Mouse (Mus musculus) limb, embryonic 14.5 days (tissue): Measurements from ENCODE around the gene Zc3hav1. TPM values are rescaled to one million over a fixed set of nuclear protein-coding genes. Genes with fewer than 3 reads are reported as not detected.

Experiments
- ATAC-seq: fragments of 200-750 bp; cut with Nextera tagmentation; 2 replicates; pipeline ENCODE4 v1.8.0; 2017; ENCODE audit warnings: low read depth, moderate number of reproducible peaks, moderate TSS enrichment; ENCODE audit not compliant: low FRiP score
- DNase-seq: peaks from one replicate; pipeline ENCODE4 v3.0.0-alpha.2; 2015; ENCODE audit warnings: low spot score
- H3K27ac ChIP-seq: fragments of 300-500 bp; sonication (generic); replicated peaks from 2 replicates; pipeline ENCODE4 v1.5.1; 2014; ENCODE audit warnings: low read depth, mild to moderate bottlenecking, low read length, moderate library complexity, mixed read lengths
- H3K27me3 ChIP-seq: fragments of 300-500 bp; sonication (generic); 2 replicates; pipeline ENCODE4 v1.6.1; 2014; ENCODE audit warnings: low read length, mixed read lengths; ENCODE audit not compliant: control insufficient read depth, insufficient read depth
- H3K36me3 ChIP-seq: fragments of 300-500 bp; sonication (generic); 2 replicates; pipeline ENCODE4 v1.6.1; 2014; ENCODE audit warnings: mild to moderate bottlenecking, low read length, moderate library complexity, mixed read lengths; ENCODE audit not compliant: control insufficient read depth, insufficient read depth
- H3K4me1 ChIP-seq: fragments of 300-500 bp; sonication (generic); 2 replicates; pipeline ENCODE4 v1.6.1; 2014; ENCODE audit warnings: antibody characterized with exemption, low read length, mixed read lengths; ENCODE audit not compliant: control insufficient read depth, insufficient read depth
- H3K4me2 ChIP-seq: fragments of 300-500 bp; sonication (generic); replicated peaks from 2 replicates; pipeline ENCODE4 v1.6.1; 2014; ENCODE audit warnings: low read depth, mild to moderate bottlenecking, low read length, moderate library complexity; ENCODE audit not compliant: severe bottlenecking
- H3K4me3 ChIP-seq: fragments of 300-500 bp; sonication (generic); replicated peaks from 2 replicates; pipeline ENCODE4 v1.5.1; 2014; ENCODE audit warnings: low read length
- H3K9ac ChIP-seq: fragments of 300-500 bp; sonication (generic); 2 replicates; pipeline ENCODE4 v1.6.1; 2014; ENCODE audit warnings: mild to moderate bottlenecking, low read depth, low read length, moderate library complexity; ENCODE audit not compliant: severe bottlenecking
- H3K9me3 ChIP-seq: fragments of 300-500 bp; sonication (generic); 2 replicates; pipeline ENCODE4 v1.6.1; 2016; ENCODE audit warnings: low read length; ENCODE audit not compliant: control insufficient read depth
- POLR2A ChIP-seq: fragments of 200-500 bp; IDR thresholded peaks from 2 replicates; pipeline ENCODE4 v1.8.0; 2012; ENCODE audit warnings: inconsistent platforms, mild to moderate bottlenecking, moderate library complexity, borderline replicate concordance; ENCODE audit not compliant: insufficient read depth, insufficient read length; ENCODE audit errors: extremely low read depth
- WGBS: fragments of 180-500 bp; shearing (Covaris S2); extraction: QIAGEN DNeasy Blood & Tissue Kit; methylation state at CpG from one replicate; pipeline ENCODE4 v1.1.7; 2014; 5-methylcytosine and 5-hydroxymethylcytosine counted together
- polyA plus RNA-seq, 2 experiments: library from polyadenylated mRNA; depleted of rRNA in 1 of 2; stranded (reverse) in 1 of 2; unstranded in 1 of 2; fragments of >200 nt; fragmentation: Nextera tagmentation in 1 of 2; extraction: Ambion mirVana in 1 of 2; gene quantifications; 2 replicates each; pipeline versions ENCODE4 v1.2.1 to v1.2.3; 2012 to 2014

The Zc3hav1 gene
- polyA plus RNA-seq, 2 experiments: 4.3 to 4.5 TPM

GRCm38 (mm10) chr6:38257506-38257905, 96.9 kb downstream of the Zc3hav1 start:
- H3K9me3 ChIP-seq: no peaks in the 10 kb centered on the region
- no peak for TF ChIP-seq POLR2A
- H3K4me2 ChIP-seq: no peak overlapping the region
- ATAC-seq (no peak), DNase-seq (no peak)
- H3K4me1 ChIP-seq: peaks cover 10% of the 10 kb centered on the region
- no peak overlapping the region for H3K4me3 ChIP-seq
- no peak overlapping the region for H3K27ac ChIP-seq
- WGBS: 93% methylated on average over 8 of the region's 8 CpGs
- H3K36me3 ChIP-seq: no peaks in the 10 kb centered on the region
- no peaks in the 10 kb centered on the region for H3K27me3 ChIP-seq
- no peak overlapping the region for H3K9ac ChIP-seq

- ATAC-seq (no peak), DNase-seq (no peak)
- Histone ChIP-seq H3K27ac (no peak overlapping the region), H3K4me3 (no peak overlapping the region), H3K9me3 (no peaks in the 10 kb centered on the region), H3K9ac (no peak overlapping the region), H3K27me3 (no peaks in the 10 kb centered on the region), H3K4me2 (no peak overlapping the region), H3K4me1 (peaks cover 17% of the 10 kb centered on the region), H3K36me3 (no peaks in the 10 kb centered on the region)
- 91% methylated on average over 4 of the region's 4 CpGs for WGBS
- no peak for TF ChIP-seq POLR2A
Observed at GRCm38 (mm10) chr6:38256793-38257192, 97.6 kb downstream of the Zc3hav1 start.

GRCm38 (mm10) chr6:38255794-38256193, 98.6 kb downstream of the Zc3hav1 start:
- no peaks in the 10 kb centered on the region for H3K9me3 ChIP-seq
- H3K4me2 ChIP-seq: no peak overlapping the region
- no peaks in the 10 kb centered on the region for H3K27me3 ChIP-seq
- H3K9ac ChIP-seq: no peak overlapping the region
- WGBS: 62% methylated on average over 2 of the region's 2 CpGs
- H3K27ac ChIP-seq: no peak overlapping the region
- peaks cover 26% of the 10 kb centered on the region for H3K4me1 ChIP-seq
- DNase-seq (no peak), ATAC-seq (no peak)
- TF ChIP-seq POLR2A: no peak
- H3K4me3 ChIP-seq: no peak overlapping the region
- no peaks in the 10 kb centered on the region for H3K36me3 ChIP-seq

Other genes with a start within 250 kb of the Zc3hav1 start
- gene Tmem213, start 245.3 kb downstream of the Zc3hav1 start, polyA plus RNA-seq (2012; rRNA removed): 0.70 and 0.73 TPM in 2 replicates
- gene Tmem213, start 245.3 kb downstream of the Zc3hav1 start, polyA plus RNA-seq (2014; fragmentation: Nextera tagmentation; extraction: Ambion mirVana): 0.80 and 1.1 TPM in 2 replicates
- 1.9 and 2.2 TPM in 2 replicates for gene Atp6v0a4, start 230.0 kb downstream of the Zc3hav1 start, polyA plus RNA-seq (2012; rRNA removed)
- gene Atp6v0a4, start 230.0 kb downstream of the Zc3hav1 start, polyA plus RNA-seq (2014; fragmentation: Nextera tagmentation; extraction: Ambion mirVana): 1.4 and 1.8 TPM in 2 replicates
- 14.2 and 18.9 TPM in 2 replicates for gene D630045J12Rik, start 100.6 kb downstream of the Zc3hav1 start, polyA plus RNA-seq (2012; rRNA removed)
- gene D630045J12Rik, start 100.6 kb downstream of the Zc3hav1 start, polyA plus RNA-seq (2014; fragmentation: Nextera tagmentation; extraction: Ambion mirVana): 7.3 and 9.6 TPM in 2 replicates
- gene Zc3hav1l, start 55.3 kb downstream of the Zc3hav1 start, polyA plus RNA-seq (2012; rRNA removed): 44.3 and 62.0 TPM in 2 replicates
- gene Zc3hav1l, start 55.3 kb downstream of the Zc3hav1 start, polyA plus RNA-seq (2014; fragmentation: Nextera tagmentation; extraction: Ambion mirVana): 14.6 and 16.3 TPM in 2 replicates
- 7.0 and 7.1 TPM in 2 replicates for gene Ttc26, start 26.9 kb upstream of the Zc3hav1 start, polyA plus RNA-seq (2012; rRNA removed)
- gene Ttc26, start 26.9 kb upstream of the Zc3hav1 start, polyA plus RNA-seq (2014; fragmentation: Nextera tagmentation; extraction: Ambion mirVana): 4.3 and 5.2 TPM in 2 replicates
- 21.5 and 24.3 TPM in 2 replicates for gene Ubn2, start 79.3 kb upstream of the Zc3hav1 start, polyA plus RNA-seq (2012; rRNA removed)
- gene Ubn2, start 79.3 kb upstream of the Zc3hav1 start, polyA plus RNA-seq (2014; fragmentation: Nextera tagmentation; extraction: Ambion mirVana): 15.6 and 20.4 TPM in 2 replicates
- 78.3 and 87.5 TPM in 2 replicates for gene Fmc1, start 178.9 kb upstream of the Zc3hav1 start, polyA plus RNA-seq (2012; rRNA removed)
- gene Fmc1, start 178.9 kb upstream of the Zc3hav1 start, polyA plus RNA-seq (2014; fragmentation: Nextera tagmentation; extraction: Ambion mirVana): 92.0 and 102 TPM in 2 replicates
- gene Luc7l2, start 196.7 kb upstream of the Zc3hav1 start, polyA plus RNA-seq (2012; rRNA removed): 160 and 214 TPM in 2 replicates
- 60.9 and 64.9 TPM in 2 replicates for gene Luc7l2, start 196.7 kb upstream of the Zc3hav1 start, polyA plus RNA-seq (2014; fragmentation: Nextera tagmentation; extraction: Ambion mirVana)